Mouse (Mus musculus) hindbrain, embryonic 14.5 days (tissue): ENCODE data around the gene Dop1b. TPM values are rescaled to one million over a fixed set of nuclear protein-coding genes. Genes with fewer than 3 reads are reported as not detected.

Source experiments
- ATAC-seq: fragments of 200-750 bp; cut with Nextera tagmentation; 2 replicates; pipeline ENCODE4 v1.8.0; 2017; ENCODE audit warnings: moderate number of reproducible peaks, mild to moderate bottlenecking, moderate TSS enrichment, moderate library complexity; ENCODE audit not compliant: low FRiP score
- DNase-seq: peaks from one replicate; pipeline ENCODE4 v3.0.0-alpha.2; 2015; ENCODE audit warnings: low spot score
- H3K27ac ChIP-seq: fragments of 300-500 bp; sonication (generic); 2 replicates; pipeline ENCODE4 v1.5.1; 2014; ENCODE audit warnings: mild to moderate bottlenecking, moderate library complexity
- H3K27me3 ChIP-seq: fragments of 300-500 bp; sonication (generic); 2 replicates; pipeline ENCODE4 v1.6.1; 2014; ENCODE audit warnings: mild to moderate bottlenecking, low read length, mixed read lengths; ENCODE audit not compliant: control insufficient read depth, insufficient read depth
- H3K36me3 ChIP-seq: fragments of 300-500 bp; sonication (generic); replicated peaks from 2 replicates; pipeline ENCODE4 v1.6.1; 2014; ENCODE audit not compliant: control insufficient read depth, insufficient read depth
- H3K4me1 ChIP-seq: fragments of 300-500 bp; sonication (generic); replicated peaks from 2 replicates; pipeline ENCODE4 v1.6.1; 2014; ENCODE audit warnings: antibody characterized with exemption, low read length, mixed read lengths; ENCODE audit not compliant: control insufficient read depth, insufficient read depth
- H3K4me2 ChIP-seq: fragments of 300-500 bp; sonication (generic); replicated peaks from 2 replicates; pipeline ENCODE4 v1.6.1; 2014; ENCODE audit warnings: mild to moderate bottlenecking, moderate library complexity
- H3K4me3 ChIP-seq: fragments of 300-500 bp; sonication (generic); replicated peaks from 2 replicates; pipeline ENCODE4 v1.5.1; 2014; ENCODE audit warnings: mild to moderate bottlenecking, low read length
- H3K9ac ChIP-seq: fragments of 300-500 bp; sonication (generic); 2 replicates; pipeline ENCODE4 v1.6.1; 2014
- H3K9me3 ChIP-seq: fragments of 300-500 bp; sonication (generic); 2 replicates; pipeline ENCODE4 v1.6.1; 2016; ENCODE audit warnings: low read length; ENCODE audit not compliant: control insufficient read depth
- WGBS: fragments of 180-500 bp; shearing (Covaris S2); extraction: QIAGEN DNeasy Blood & Tissue Kit; methylation state at CpG from one replicate; pipeline ENCODE4 v1.1.7; 2014; 5-methylcytosine and 5-hydroxymethylcytosine counted together
- polyA plus RNA-seq: library from polyadenylated mRNA; unstranded; fragments of >200 nt; fragmentation: Nextera tagmentation; extraction: Ambion mirVana; gene quantifications from 2 replicates; pipeline ENCODE4 v1.2.1, GENCODE M21; 2014

Dop1b gene
- polyA plus RNA-seq, 1 experiment from 2014 or later, result 41.8 TPM

GRCm38 (mm10) chr16:93744804-93745340 is 33.2 kb downstream of the Dop1b start:
- H3K4me2 ChIP-seq, result no peak overlapping the region
- ATAC-seq, result no peak
- H3K4me3 ChIP-seq, result no peak overlapping the region
- no peak overlapping the region for H3K9ac ChIP-seq
- H3K36me3 ChIP-seq, result peaks cover 43% of the 10 kb centered on the region
- 88% methylated on average over 10 of the region's 10 CpGs for WGBS
- no peaks in the 10 kb centered on the region for H3K4me1 ChIP-seq
- no peaks in the 10 kb centered on the region for H3K27me3 ChIP-seq
- no peak overlapping the region for H3K27ac ChIP-seq
- DNase-seq, result no peak
- no peaks in the 10 kb centered on the region for H3K9me3 ChIP-seq

GRCm38 (mm10) chr16:93746397-93746796 is 34.7 kb downstream of the Dop1b start:
- DNase-seq, result no peak
- Histone ChIP-seq H3K4me1 (no peaks in the 10 kb centered on the region), H3K27ac (no peak overlapping the region), H3K4me2 (no peak overlapping the region), H3K4me3 (no peak overlapping the region), H3K27me3 (no peaks in the 10 kb centered on the region), H3K9me3 (no peaks in the 10 kb centered on the region), H3K36me3 (peaks cover 28% of the 10 kb centered on the region), H3K9ac (no peak overlapping the region)
- 70% methylated on average over 8 of the region's 8 CpGs for WGBS
- ATAC-seq, result no peak

DNA sequence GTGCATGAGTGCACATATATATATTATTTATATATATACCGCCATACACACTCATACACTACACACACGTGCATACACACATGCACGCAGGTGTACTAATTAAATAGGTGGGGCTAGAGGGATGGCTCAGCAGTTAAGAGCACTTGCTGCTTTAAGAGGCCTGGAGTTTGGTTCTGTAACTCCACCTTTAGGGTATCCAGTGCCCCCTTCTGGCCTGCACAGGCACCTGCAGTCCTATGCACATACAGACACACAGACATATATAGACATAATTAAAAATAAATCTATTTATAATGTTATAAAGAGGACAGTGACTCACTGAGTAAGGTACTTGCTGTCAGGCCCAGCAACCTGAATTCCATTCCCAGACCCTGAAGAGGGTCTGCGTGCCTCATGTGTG is 35.3 kb downstream of the Dop1b start:
- 95% methylated on average over 4 of the region's 4 CpGs for WGBS
- Histone ChIP-seq H3K36me3 (peaks cover 24% of the 10 kb centered on the region), H3K4me1 (no peaks in the 10 kb centered on the region), H3K4me2 (no peak overlapping the region), H3K27me3 (no peaks in the 10 kb centered on the region), H3K9ac (no peak overlapping the region), H3K9me3 (no peaks in the 10 kb centered on the region), H3K27ac (no peak overlapping the region), H3K4me3 (no peak overlapping the region)
- DNase-seq (no peak), ATAC-seq (no peak)

DNA sequence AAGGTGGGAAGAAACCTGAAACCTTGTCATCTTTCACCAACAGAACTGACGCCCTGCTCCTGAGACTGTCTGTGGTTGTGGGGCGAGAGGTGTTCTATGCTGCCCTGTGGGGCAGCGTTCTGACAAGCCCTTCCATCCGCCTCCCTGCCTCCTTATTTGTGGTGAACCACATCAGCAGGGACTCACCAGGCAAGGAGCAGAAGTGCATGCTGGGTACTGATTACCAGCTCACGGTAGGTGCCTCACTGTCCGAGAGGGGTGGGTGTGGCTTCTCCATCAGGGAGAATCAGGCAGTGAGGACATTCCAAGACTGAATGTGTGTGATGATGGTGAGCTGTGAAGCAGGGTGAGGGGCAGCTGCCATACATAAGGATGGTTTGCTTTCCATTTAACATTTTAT is 35.7 kb downstream of the Dop1b start:
- H3K27ac ChIP-seq, result no peak overlapping the region
- no peaks in the 10 kb centered on the region for H3K9me3 ChIP-seq
- H3K4me2 ChIP-seq, result no peak overlapping the region
- 76% methylated on average over 6 of the region's 6 CpGs for WGBS
- no peak overlapping the region for H3K4me3 ChIP-seq
- H3K27me3 ChIP-seq, result no peaks in the 10 kb centered on the region
- no peaks in the 10 kb centered on the region for H3K4me1 ChIP-seq
- H3K36me3 ChIP-seq, result peaks cover 20% of the 10 kb centered on the region
- ATAC-seq (no peak), DNase-seq (no peak)
- H3K9ac ChIP-seq, result no peak overlapping the region

DNA sequence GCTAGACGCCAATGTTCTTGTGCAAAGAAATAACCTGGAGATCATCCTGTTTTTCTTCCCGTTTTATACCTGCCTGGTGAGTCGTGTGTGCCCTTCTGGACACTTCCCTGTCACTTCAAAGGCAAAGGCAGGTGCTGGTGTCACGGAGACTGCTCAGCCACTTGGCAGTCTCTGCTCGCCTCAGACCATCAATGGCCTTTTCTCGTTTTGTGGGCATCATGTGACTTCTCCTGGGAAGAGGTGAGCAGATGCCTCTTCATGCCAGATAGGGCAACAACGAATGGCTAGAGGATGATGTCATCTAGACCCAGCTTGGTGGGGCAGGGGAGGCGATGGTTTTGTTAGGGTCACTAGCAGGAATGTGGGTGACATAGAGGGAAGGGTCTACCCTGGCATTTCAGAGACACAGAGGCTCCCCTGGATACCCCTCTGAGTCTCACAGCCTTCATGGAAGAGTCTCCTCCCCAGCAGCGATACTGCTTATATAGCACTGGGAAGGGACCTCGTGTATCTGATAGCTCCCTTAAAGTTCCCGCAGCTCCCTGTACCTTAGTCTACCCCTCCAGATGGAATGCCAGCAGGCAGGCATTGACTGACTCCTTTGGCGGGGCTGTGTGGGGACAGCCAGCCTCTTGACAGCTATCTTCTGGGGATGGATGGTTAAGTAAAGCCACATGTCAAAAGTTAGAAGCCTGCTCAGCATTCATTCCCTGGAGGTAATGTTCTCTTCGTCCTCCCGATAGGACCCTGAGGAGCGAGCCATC is 37.6 kb downstream of the Dop1b start:
- H3K4me3 ChIP-seq, result no peak overlapping the region
- no peaks in the 10 kb centered on the region for H3K4me1 ChIP-seq
- H3K36me3 ChIP-seq, result peaks cover 39% of the 10 kb centered on the region
- H3K4me2 ChIP-seq, result no peak overlapping the region
- ATAC-seq, result no peak
- DNase-seq, result no peak
- H3K9me3 ChIP-seq, result no peaks in the 10 kb centered on the region
- H3K9ac ChIP-seq, result no peak overlapping the region
- WGBS, result 85% methylated on average over 15 of the region's 15 CpGs
- H3K27ac ChIP-seq, result no peak overlapping the region
- no peaks in the 10 kb centered on the region for H3K27me3 ChIP-seq

DNA sequence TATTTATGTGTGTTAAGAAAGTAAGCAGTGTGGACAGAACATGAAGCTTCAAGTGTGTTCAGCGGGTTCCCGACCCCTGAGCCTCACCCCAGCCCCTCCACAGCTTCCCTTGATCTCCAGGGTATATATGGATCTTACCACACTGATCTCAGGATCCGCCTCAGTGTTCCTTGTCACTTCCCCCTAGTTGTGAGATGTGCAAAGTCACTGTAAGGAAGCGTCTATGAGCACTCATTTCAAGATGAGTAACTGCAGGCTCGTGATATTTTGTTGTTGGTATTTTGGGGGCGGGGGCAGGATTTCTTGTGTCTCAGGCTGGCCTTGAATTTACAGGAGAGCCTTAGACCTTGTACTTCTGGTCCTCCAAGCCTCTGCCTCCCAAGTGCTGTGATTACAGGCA is 38.8 kb downstream of the Dop1b start:
- peaks cover 51% of the 10 kb centered on the region for H3K36me3 ChIP-seq
- no peak overlapping the region for H3K4me2 ChIP-seq
- H3K4me3 ChIP-seq, result no peak overlapping the region
- no peak overlapping the region for H3K9ac ChIP-seq
- DNase-seq, result no peak
- no peaks in the 10 kb centered on the region for H3K27me3 ChIP-seq
- 87% methylated on average over 6 of the region's 6 CpGs for WGBS
- no peak overlapping the region for H3K27ac ChIP-seq
- no peak for ATAC-seq
- no peaks in the 10 kb centered on the region for H3K9me3 ChIP-seq
- H3K4me1 ChIP-seq, result no peaks in the 10 kb centered on the region

DNA sequence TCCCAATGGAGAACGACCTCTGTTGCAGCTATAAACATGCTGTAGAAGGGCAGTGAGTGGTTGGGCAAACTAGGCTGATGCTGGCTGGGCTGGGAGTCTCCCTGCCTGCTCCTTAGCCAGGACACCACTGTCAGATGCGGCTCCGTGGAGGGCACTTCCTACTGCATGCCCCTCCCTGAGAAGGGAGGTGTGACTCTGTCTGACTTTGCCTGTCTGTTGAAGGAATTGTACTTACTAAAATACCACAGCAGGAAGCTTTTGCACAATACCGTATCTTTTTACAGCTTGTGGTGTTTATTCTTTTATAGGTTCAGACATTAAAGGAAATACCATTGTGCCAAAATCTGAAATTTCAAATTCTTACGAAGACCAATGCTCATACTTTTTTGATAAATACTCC is 40.1 kb downstream of the Dop1b start:
- no peak overlapping the region for H3K9ac ChIP-seq
- peaks cover 64% of the 10 kb centered on the region for H3K36me3 ChIP-seq
- no peaks in the 10 kb centered on the region for H3K27me3 ChIP-seq
- DNase-seq (no peak), ATAC-seq (no peak)
- no peak overlapping the region for H3K4me3 ChIP-seq
- no peaks in the 10 kb centered on the region for H3K4me1 ChIP-seq
- no peaks in the 10 kb centered on the region for H3K9me3 ChIP-seq
- WGBS, result 61% methylated on average over 5 of the region's 5 CpGs
- no peak overlapping the region for H3K27ac ChIP-seq
- no peak overlapping the region for H3K4me2 ChIP-seq

DNA sequence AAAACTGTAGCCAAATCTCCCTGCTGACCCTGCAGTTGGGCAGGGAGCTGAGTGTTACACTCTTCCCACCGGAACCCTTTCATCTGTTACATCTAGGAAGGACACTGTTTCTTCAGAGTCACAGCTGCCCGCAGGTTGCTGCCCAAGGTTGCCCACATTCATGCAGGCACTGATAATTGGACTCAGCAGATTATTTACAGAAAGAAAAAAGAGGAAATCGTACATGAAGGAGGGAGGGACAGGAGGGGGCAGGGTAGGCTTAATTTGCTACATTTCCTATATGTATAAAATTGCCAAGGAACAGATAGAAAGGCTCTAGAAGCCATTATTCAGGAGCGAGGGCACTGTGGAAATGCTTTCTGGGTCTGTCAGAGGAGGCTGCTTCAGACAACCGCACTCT is 44.9 kb downstream of the Dop1b start:
- 91% methylated on average over 5 of the region's 5 CpGs for WGBS
- peaks cover 93% of the 10 kb centered on the region for H3K36me3 ChIP-seq
- no peaks in the 10 kb centered on the region for H3K9me3 ChIP-seq
- no peak overlapping the region for H3K27ac ChIP-seq
- H3K9ac ChIP-seq, result no peak overlapping the region
- H3K4me3 ChIP-seq, result no peak overlapping the region
- ATAC-seq, result no peak
- H3K4me2 ChIP-seq, result no peak overlapping the region
- H3K27me3 ChIP-seq, result no peaks in the 10 kb centered on the region
- no peaks in the 10 kb centered on the region for H3K4me1 ChIP-seq
- DNase-seq, result no peak

DNA sequence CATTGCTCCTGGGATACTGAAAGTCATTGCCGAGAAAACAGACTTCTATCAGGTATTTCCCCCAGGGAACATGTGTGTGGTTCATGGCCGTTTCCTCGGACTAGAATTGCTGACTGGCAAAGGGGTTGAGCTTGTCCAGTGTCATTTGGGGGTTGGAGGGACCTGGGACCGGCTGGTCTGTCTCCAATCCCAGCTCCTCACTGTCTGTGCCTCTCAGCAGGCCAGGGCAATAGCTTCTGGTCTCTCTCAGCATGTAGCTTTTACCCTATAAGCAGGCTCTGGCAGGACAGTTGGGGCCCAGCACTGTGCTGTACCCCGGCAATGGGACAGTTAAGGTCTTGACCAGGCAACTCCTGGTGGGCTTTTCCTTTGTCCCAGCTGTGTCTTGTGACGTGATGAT is 51.7 kb downstream of the Dop1b start:
- no peaks in the 10 kb centered on the region for H3K9me3 ChIP-seq
- peaks cover 95% of the 10 kb centered on the region for H3K36me3 ChIP-seq
- H3K4me3 ChIP-seq, result no peak overlapping the region
- 68% methylated on average over 6 of the region's 6 CpGs for WGBS
- DNase-seq (no peak), ATAC-seq (no peak)
- H3K27me3 ChIP-seq, result no peaks in the 10 kb centered on the region
- no peak overlapping the region for H3K9ac ChIP-seq
- no peak overlapping the region for H3K27ac ChIP-seq
- H3K4me2 ChIP-seq, result no peak overlapping the region
- no peaks in the 10 kb centered on the region for H3K4me1 ChIP-seq

DNA sequence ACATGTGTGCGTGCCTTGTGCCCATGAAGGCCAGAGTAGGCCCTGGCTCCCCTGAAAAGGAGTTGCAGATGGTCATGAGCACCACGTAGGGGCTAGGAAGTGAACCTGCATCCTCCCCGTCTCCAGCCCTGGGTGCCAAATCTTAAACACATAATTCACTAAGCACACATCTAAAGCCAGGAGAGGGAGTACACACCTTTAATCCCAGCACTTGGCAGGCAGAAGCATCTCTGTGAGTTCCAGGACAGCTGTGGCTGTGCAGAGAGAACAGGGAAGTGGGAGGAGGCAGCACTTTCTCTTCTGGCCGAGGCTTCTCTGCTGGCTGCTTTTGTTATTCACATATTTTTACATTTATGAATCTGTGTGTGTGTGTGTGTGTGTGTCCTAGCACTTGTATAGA is 52.9 kb downstream of the Dop1b start:
- H3K4me1 ChIP-seq, result no peaks in the 10 kb centered on the region
- WGBS, result 74% methylated on average over 4 of the region's 4 CpGs
- H3K9me3 ChIP-seq, result no peaks in the 10 kb centered on the region
- H3K27me3 ChIP-seq, result no peaks in the 10 kb centered on the region
- no peak overlapping the region for H3K4me2 ChIP-seq
- H3K9ac ChIP-seq, result no peak overlapping the region
- ATAC-seq, result no peak
- DNase-seq, result no peak
- peaks cover 95% of the 10 kb centered on the region for H3K36me3 ChIP-seq
- H3K4me3 ChIP-seq, result no peak overlapping the region
- no peak overlapping the region for H3K27ac ChIP-seq
